Mouse (Mus musculus) thymus, adult 2 months (tissue): Measurements from ENCODE around the gene Rhbg.

Source experiments
- CTCF ChIP-seq: fragments of 200-500 bp; IDR thresholded peaks from 2 replicates; pipeline ENCODE4 v1.5.1; 2012; ENCODE audit warnings: mild to moderate bottlenecking, control low read depth, low read length, moderate library complexity, borderline replicate concordance; ENCODE audit not compliant: control insufficient read depth, poor library complexity, insufficient read depth; ENCODE audit errors: extremely low read depth
- POLR2A ChIP-seq: fragments of 200-500 bp; IDR thresholded peaks from 2 replicates; pipeline ENCODE4 v1.6.1; 2012; ENCODE audit warnings: mild to moderate bottlenecking, low read length, control low read depth, moderate library complexity; ENCODE audit not compliant: control insufficient read depth, poor library complexity, insufficient read depth; ENCODE audit errors: extremely low read depth

GRCm38 (mm10) chr3:88287110-88287509 is 32.6 kb upstream of the Rhbg start, which contains the start of gene Gm38392:
- TF ChIP-seq CTCF (no peak), POLR2A (no peak)
